Comparison of ENCODE assay signal across 25 mouse cellular contexts in genomic region chr11:100766726-100767125, GRCm38 (mm10). TPM values are rescaled to one million over a fixed set of nuclear protein-coding genes. Genes with fewer than 3 reads are reported as not detected.
DNase-seq lines count a peak whose midpoint lies in the region; ATAC-seq lines count a peak whose summit lies in the region.
"Had no signal": no experiment of that assay in that cellular context is flagged by ENCODE, and none has a peak within 500 bp of the region (broad histone marks: within the 10 kb centered on the region; RNA-seq: fewer than 3 reads in every experiment).

No protein-coding gene starts in this region.

- no peak for ATAC-seq in kidney, embryonic 15.5 days (replicated peaks; ENCODE audit: low FRiP score)
- ATAC-seq: forebrain, embryonic 13.5 days; forebrain, embryonic 15.5 days had no signal

- H3K9ac ChIP-seq in kidney, embryonic 15.5 days, result no peak overlapping the region
- H3K9ac ChIP-seq: embryonic facial prominence, embryonic 12.5 days; forebrain, embryonic 13.5 days; forebrain, embryonic 15.5 days had no signal

- H3K36me3 ChIP-seq in kidney, embryonic 15.5 days, result no peaks in the 10 kb centered on the region
- H3K36me3 ChIP-seq: embryonic facial prominence, embryonic 10.5 days; embryonic facial prominence, embryonic 12.5 days; forebrain, embryonic 15.5 days had no signal

- no peak overlapping the region for H3K4me3 ChIP-seq in kidney, embryonic 15.5 days (replicated peaks)
- H3K4me3 ChIP-seq: embryonic facial prominence, embryonic 10.5 days; embryonic facial prominence, embryonic 12.5 days; forebrain, embryonic 13.5 days; forebrain, embryonic 15.5 days had no signal

- H3K4me2 ChIP-seq in kidney, embryonic 15.5 days, result no peak overlapping the region
- H3K4me2 ChIP-seq: embryonic facial prominence, embryonic 12.5 days; forebrain, embryonic 13.5 days; forebrain, embryonic 15.5 days had no signal

- H3K27ac ChIP-seq in kidney, embryonic 15.5 days, result no peak overlapping the region
- H3K27ac ChIP-seq: embryonic facial prominence, embryonic 10.5 days; embryonic facial prominence, embryonic 12.5 days; forebrain, embryonic 13.5 days; forebrain, embryonic 15.5 days had no signal

- peaks cover 11% of the 10 kb centered on the region for H3K4me1 ChIP-seq in kidney, embryonic 15.5 days

- no peaks in the 10 kb centered on the region for H3K9me3 ChIP-seq in kidney, embryonic 15.5 days (replicated peaks)
- H3K9me3 ChIP-seq: embryonic facial prominence, embryonic 10.5 days; embryonic facial prominence, embryonic 12.5 days; forebrain, embryonic 13.5 days; forebrain, embryonic 15.5 days had no signal

- peaks cover 14% of the 10 kb centered on the region for H3K27me3 ChIP-seq in kidney, embryonic 15.5 days
- H3K27me3 ChIP-seq: forebrain, embryonic 15.5 days had no signal

- DNase-seq in kidney, adult 18-20 months, result peak; percentile 54
- no peak for DNase-seq in kidney, postnatal 10 days
- DNase-seq in kidney, adult 8-10 months, result peak; percentile 73 to 74
- peak; percentile 22 for DNase-seq in kidney, postnatal 14 days
- DNase-seq in kidney, postnatal 25 days, result peak; percentile 56 to 86
- no peak for DNase-seq in adrenal gland, postnatal 14 days
- DNase-seq in left cerebral cortex, adult 8-10 months (ENCODE audit: low spot score in 2 of 2), result no peak
- DNase-seq: adrenal gland, adult 2 months; adrenal gland, postnatal 10 days; adrenal gland, postnatal 36 days; cerebellum, adult 11-12 months; cerebellum, adult 2 months; cerebellum, adult 9-10 months; cerebellum, postnatal 10 days; cerebellum, postnatal 25 days had no signal

- WGBS in kidney, embryonic 15.5 days, result 79% methylated on average over 9 of the region's 9 CpGs

RNA-seq across cellular contexts. Expression of gene Hcrt, which starts 4.0 kb away (rescaled TPM):
- polyA plus RNA-seq in kidney, embryonic 15.5 days (2015; fragmentation: Nextera tagmentation; extraction: Ambion mirVana), result not detected in 2 replicates
- total RNA-seq in adrenal gland, postnatal 14 days (2021), result not detected in 2 replicates
- not detected for total RNA-seq in left cerebral cortex, adult 8-10 months (2022)
- total RNA-seq: adrenal gland, adult 2 months; adrenal gland, postnatal 10 days; adrenal gland, postnatal 36 days; ES-E14; MEL had no signal
- polyA plus RNA-seq: adrenal gland, adult 2 months; C2C12; cerebellum, adult 2 months; embryonic facial prominence, embryonic 10.5 days; embryonic facial prominence, embryonic 12.5 days; embryonic facial prominence, embryonic 14.5 days; forebrain, embryonic 11.5 days; forebrain, embryonic 13.5 days had no signal

RNA-seq across cellular contexts. Expression of gene Ghdc, which starts 4.0 kb away (rescaled TPM):
- polyA plus RNA-seq in kidney, embryonic 15.5 days (2015; fragmentation: Nextera tagmentation; extraction: Ambion mirVana), result 6.7 and 7.9 TPM in 2 replicates
- 19.7 and 19.9 TPM in 2 replicates for total RNA-seq in adrenal gland, postnatal 14 days (2021)
- 1 to 10 TPM; 6.6 to 9.2 (median 8.0) TPM for total RNA-seq in left cerebral cortex, adult 8-10 months (2022)

RNA-seq across cellular contexts. Expression of gene Kcnh4, which starts 7.0 kb away (rescaled TPM):
- polyA plus RNA-seq in kidney, embryonic 15.5 days (2015; fragmentation: Nextera tagmentation; extraction: Ambion mirVana), result 0.10 TPM in 1 of 2 replicates, not detected in the other
- 0.11 and 0.15 TPM in 2 replicates for total RNA-seq in adrenal gland, postnatal 14 days (2021)
- 10 to 100 TPM; 18.4 to 20.2 (median 18.7) TPM for total RNA-seq in left cerebral cortex, adult 8-10 months (2022)
- polyA plus RNA-seq: C2C12 had no signal

RNA-seq across cellular contexts. Expression of gene Rab5c, which starts 28.7 kb away (rescaled TPM):
- polyA plus RNA-seq in kidney, embryonic 15.5 days (2015; fragmentation: Nextera tagmentation; extraction: Ambion mirVana), result 29.5 and 32.3 TPM in 2 replicates
- 170 and 175 TPM in 2 replicates for total RNA-seq in adrenal gland, postnatal 14 days (2021)
- total RNA-seq in left cerebral cortex, adult 8-10 months (2022), result 100 to 1,000 TPM; 148 to 157 (median 154) TPM

RNA-seq across cellular contexts. Expression of gene Hspb9, which starts 53.1 kb away (rescaled TPM):
- polyA plus RNA-seq in kidney, embryonic 15.5 days (2015; fragmentation: Nextera tagmentation; extraction: Ambion mirVana), result 0.27 TPM in 1 of 2 replicates, not detected in the other
- total RNA-seq in adrenal gland, postnatal 14 days (2021), result not detected in 2 replicates
- not detected for total RNA-seq in left cerebral cortex, adult 8-10 months (2022)
- total RNA-seq: adrenal gland, adult 2 months; adrenal gland, postnatal 36 days had no signal
- polyA plus RNA-seq: adrenal gland, adult 2 months; cerebellum, adult 2 months; embryonic facial prominence, embryonic 12.5 days; embryonic facial prominence, embryonic 14.5 days; forebrain, embryonic 13.5 days had no signal

Comparison
In these comparisons a context has a peak if more than half of its experiments do, and no peak if none do; other contexts are left out.
1. DNase-seq: peak in kidney, adult 18-20 months (single experiment), kidney, adult 8-10 months (2 of 2), kidney, postnatal 14 days (single experiment) and kidney, postnatal 25 days (2 of 2); none in kidney, postnatal 10 days (single experiment), adrenal gland, postnatal 14 days (single experiment) and left cerebral cortex, adult 8-10 months (0 of 2).
2. RNA of gene Kcnh4, which starts 7.0 kb away (total RNA-seq): 18.4 to 20.2 TPM in left cerebral cortex, adult 8-10 months; 0.11 to 0.15 TPM in adrenal gland, postnatal 14 days; every median in the first group is over 10 times any median in the second.